Mouse (Mus musculus): ENCODE data around the gene Dapk1.

- no peak for TF ChIP-seq CTCF (IDR thresholded peaks at IDR 0.05; ENCODE audit: low read depth, low read length)
- no peak for TF ChIP-seq POLR2A (IDR thresholded peaks at IDR 0.05; ENCODE audit: borderline replicate concordance, low read depth, low read length)
Measured at GRCm38 (mm10) chr13:60621411-60621965, 19.7 kb downstream of the Dapk1 start.
